Mouse (Mus musculus): ENCODE measurements around the gene Slc17a7. TPM values are rescaled to one million over a fixed set of nuclear protein-coding genes. Genes with fewer than 3 reads are reported as not detected.

The Slc17a7 gene
- polyA plus RNA-seq, 1 experiment from 2014 or later, result 2.3 TPM

- Histone ChIP-seq H3K9ac (ENCODE audit: low read length) (peak overlapping the region; percentile 77), H3K27ac (ENCODE audit: low read depth, low read length) (peak overlapping the region; percentile 77), H3K27me3 (ENCODE audit: control insufficient read depth, insufficient read depth, low read length) (no peaks in the 10 kb centered on the region), H3K9me3 (ENCODE audit: control insufficient read depth, low read length) (no peaks in the 10 kb centered on the region), H3K4me1 (ENCODE audit: control insufficient read depth, insufficient read depth, low read length) (peaks cover 19% of the 10 kb centered on the region), H3K4me2 (ENCODE audit: low read depth) (peak overlapping the region; percentile 59), H3K4me3 (ENCODE audit: low read depth, low read length) (peak overlapping the region; percentile 95), H3K36me3 (ENCODE audit: control insufficient read depth, insufficient read depth, low read length) (peaks cover 21% of the 10 kb centered on the region)
- WGBS, result 2% methylated on average over 17 of the region's 17 CpGs
- ATAC-seq (ENCODE audit: insufficient read depth, low FRiP score, low TSS enrichment) (no peak), DNase-seq (ENCODE audit: low spot score) (no peak)
These were observed 34.4 kb upstream of the Slc17a7 start for GRCm38 (mm10) chr7:45129318-45129717.

GRCm38 (mm10) chr7:45129776-45130512, 33.8 kb upstream of the Slc17a7 start:
- peak overlapping the region; percentile 77; the same call in 1 of the 2 replicates for H3K9ac ChIP-seq (ENCODE audit: low read length)
- DNase-seq (ENCODE audit: low spot score), result no peak
- peak overlapping the region; percentile 77; the same call in 1 of the 2 replicates for H3K27ac ChIP-seq (ENCODE audit: low read depth, low read length)
- H3K4me1 ChIP-seq (ENCODE audit: control insufficient read depth, insufficient read depth, low read length), result peaks cover 16% of the 10 kb centered on the region
- ATAC-seq (ENCODE audit: insufficient read depth, low FRiP score, low TSS enrichment), result no peak
- H3K4me2 ChIP-seq (ENCODE audit: low read depth), result peak overlapping the region; percentile 59
- H3K4me3 ChIP-seq (ENCODE audit: low read depth, low read length), result peak overlapping the region; percentile 95; the same call in 1 of the 2 replicates
- H3K36me3 ChIP-seq (ENCODE audit: control insufficient read depth, insufficient read depth, low read length), result peaks cover 21% of the 10 kb centered on the region
- H3K27me3 ChIP-seq (ENCODE audit: control insufficient read depth, insufficient read depth, low read length), result no peaks in the 10 kb centered on the region
- 52% methylated on average over 15 of the region's 15 CpGs for WGBS
- no peaks in the 10 kb centered on the region for H3K9me3 ChIP-seq (ENCODE audit: control insufficient read depth, low read length)

GRCm38 (mm10) chr7:45131850-45132249, 31.9 kb upstream of the Slc17a7 start:
- ATAC-seq (ENCODE audit: insufficient read depth, low FRiP score, low TSS enrichment) (no peak), DNase-seq (ENCODE audit: low spot score) (no peak)
- WGBS, result 84% methylated on average over 11 of the region's 11 CpGs

GRCm38 (mm10) chr7:45133446-45134159, 30.1 kb upstream of the Slc17a7 start:
- no peak overlapping the region for H3K27ac ChIP-seq (ENCODE audit: low read depth, low read length)
- ATAC-seq (ENCODE audit: insufficient read depth, low FRiP score, low TSS enrichment), result no peak
- 75% methylated on average over 8 of the region's 8 CpGs for WGBS

More at GRCm38 (mm10) chr7:45131850-45132249, 31.9 kb upstream of the Slc17a7 start:
- Histone ChIP-seq H3K9me3 (ENCODE audit: control insufficient read depth, low read length) (no peaks in the 10 kb centered on the region), H3K9ac (ENCODE audit: low read length) (no peak overlapping the region), H3K36me3 (ENCODE audit: control insufficient read depth, insufficient read depth, low read length) (peaks cover 7% of the 10 kb centered on the region), H3K4me3 (ENCODE audit: low read depth, low read length) (no peak overlapping the region), H3K4me2 (ENCODE audit: low read depth) (no peak overlapping the region), H3K4me1 (ENCODE audit: control insufficient read depth, insufficient read depth, low read length) (peaks cover 9% of the 10 kb centered on the region), H3K27ac (ENCODE audit: low read depth, low read length) (no peak overlapping the region), H3K27me3 (ENCODE audit: control insufficient read depth, insufficient read depth, low read length) (no peaks in the 10 kb centered on the region)

GRCm38 (mm10) chr7:45134544-45135026, 29.2 kb upstream of the Slc17a7 start:
- Histone ChIP-seq H3K9ac (ENCODE audit: low read length) (no peak overlapping the region), H3K4me2 (ENCODE audit: low read depth) (no peak overlapping the region), H3K27me3 (ENCODE audit: control insufficient read depth, insufficient read depth, low read length) (no peaks in the 10 kb centered on the region), H3K4me1 (ENCODE audit: control insufficient read depth, insufficient read depth, low read length) (no peaks in the 10 kb centered on the region; the same call in 1 of the 2 replicates), H3K36me3 (ENCODE audit: control insufficient read depth, insufficient read depth, low read length) (no peaks in the 10 kb centered on the region), H3K27ac (ENCODE audit: low read depth, low read length) (no peak overlapping the region), H3K9me3 (ENCODE audit: control insufficient read depth, low read length) (no peaks in the 10 kb centered on the region), H3K4me3 (ENCODE audit: low read depth, low read length) (no peak overlapping the region)
- WGBS, result 10% methylated on average over 12 of the region's 12 CpGs
- ATAC-seq (ENCODE audit: insufficient read depth, low FRiP score, low TSS enrichment) (no peak), DNase-seq (ENCODE audit: low spot score) (peak; percentile 45)

More at GRCm38 (mm10) chr7:45133446-45134159, 30.1 kb upstream of the Slc17a7 start:
- Histone ChIP-seq H3K9me3 (ENCODE audit: control insufficient read depth, low read length) (no peaks in the 10 kb centered on the region), H3K4me1 (ENCODE audit: control insufficient read depth, insufficient read depth, low read length) (no peaks in the 10 kb centered on the region; the same call in 1 of the 2 replicates), H3K4me3 (ENCODE audit: low read depth, low read length) (no peak overlapping the region), H3K4me2 (ENCODE audit: low read depth) (no peak overlapping the region), H3K9ac (ENCODE audit: low read length) (no peak overlapping the region), H3K27me3 (ENCODE audit: control insufficient read depth, insufficient read depth, low read length) (no peaks in the 10 kb centered on the region), H3K36me3 (ENCODE audit: control insufficient read depth, insufficient read depth, low read length) (no peaks in the 10 kb centered on the region)
- no peak for DNase-seq (ENCODE audit: low spot score)

GRCm38 (mm10) chr7:45135370-45135769, 28.4 kb upstream of the Slc17a7 start:
- H3K9me3 ChIP-seq (ENCODE audit: control insufficient read depth, low read length), result no peaks in the 10 kb centered on the region
- H3K4me1 ChIP-seq (ENCODE audit: control insufficient read depth, insufficient read depth, low read length), result no peaks in the 10 kb centered on the region
- ATAC-seq (ENCODE audit: insufficient read depth, low FRiP score, low TSS enrichment) (no peak), DNase-seq (ENCODE audit: low spot score) (no peak)
- H3K27me3 ChIP-seq (ENCODE audit: control insufficient read depth, insufficient read depth, low read length), result no peaks in the 10 kb centered on the region
- no peak overlapping the region for H3K9ac ChIP-seq (ENCODE audit: low read length)
- H3K27ac ChIP-seq (ENCODE audit: low read depth, low read length), result no peak overlapping the region
- WGBS, result 69% methylated on average over 3 of the region's 3 CpGs
- H3K4me3 ChIP-seq (ENCODE audit: low read depth, low read length), result peak overlapping the region; percentile 42; the same call in 1 of the 2 replicates
- H3K36me3 ChIP-seq (ENCODE audit: control insufficient read depth, insufficient read depth, low read length), result no peaks in the 10 kb centered on the region
- peak overlapping the region; percentile 66 for H3K4me2 ChIP-seq (ENCODE audit: low read depth)

- H3K36me3 ChIP-seq (ENCODE audit: control insufficient read depth, insufficient read depth, low read length), result no peaks in the 10 kb centered on the region
- no peaks in the 10 kb centered on the region for H3K4me1 ChIP-seq (ENCODE audit: control insufficient read depth, insufficient read depth, low read length)
- ATAC-seq (ENCODE audit: insufficient read depth, low FRiP score, low TSS enrichment), result peak; percentile 78
- H3K27me3 ChIP-seq (ENCODE audit: control insufficient read depth, insufficient read depth, low read length), result no peaks in the 10 kb centered on the region
- peak within 1 kb of the TSS; percentile 66 for H3K4me2 ChIP-seq (ENCODE audit: low read depth)
- DNase-seq (ENCODE audit: low spot score), result peak; percentile 86
- H3K4me3 ChIP-seq (ENCODE audit: low read depth, low read length), result peak within 1 kb of the TSS; percentile 42
- WGBS, result 3% methylated on average over 29 of the region's 29 CpGs
- H3K27ac ChIP-seq (ENCODE audit: low read depth, low read length), result no peak within 1 kb of the TSS
- peak within 1 kb of the TSS; percentile 55 for H3K9ac ChIP-seq (ENCODE audit: low read length)
- no peaks in the 10 kb centered on the region for H3K9me3 ChIP-seq (ENCODE audit: control insufficient read depth, low read length)
These were observed 27.7 kb upstream of the Slc17a7 start, which contains the start of the genes Gm45713 and Flt3l for GRCm38 (mm10) chr7:45135993-45136567. Gene Gm45713, minus strand, starts transcription at chr7:45136231. Gene Flt3l, minus strand, starts transcription at chr7:45136432.

- Histone ChIP-seq H3K4me2 (ENCODE audit: low read depth) (no peak overlapping the region), H3K36me3 (ENCODE audit: control insufficient read depth, insufficient read depth, low read length) (no peaks in the 10 kb centered on the region), H3K27ac (ENCODE audit: low read depth, low read length) (no peak overlapping the region), H3K9me3 (ENCODE audit: control insufficient read depth, low read length) (no peaks in the 10 kb centered on the region), H3K4me1 (ENCODE audit: control insufficient read depth, insufficient read depth, low read length) (no peaks in the 10 kb centered on the region), H3K4me3 (ENCODE audit: low read depth, low read length) (no peak overlapping the region), H3K27me3 (ENCODE audit: control insufficient read depth, insufficient read depth, low read length) (no peaks in the 10 kb centered on the region), H3K9ac (ENCODE audit: low read length) (no peak overlapping the region)
- DNase-seq (ENCODE audit: low spot score), result no peak
- 83% methylated on average over 12 of the region's 12 CpGs for WGBS
- no peak for ATAC-seq (ENCODE audit: insufficient read depth, low FRiP score, low TSS enrichment)
These were observed 26.4 kb upstream of the Slc17a7 start for GRCm38 (mm10) chr7:45137171-45138006.

Data from neural tube, embryonic 11.5 days (tissue).